Mouse (Mus musculus): ENCODE measurements at regions not wholly inside any gene's neighbourhood (a gene's known extent, or its start where the extent isn't known, plus 50 kb on each side); places are given as distances from the start of the nearest gene placed in this dataset.

GRCm38 (mm10) chr17:9995321-9995720 is 324.3 kb downstream of the Qk start:
- peak; percentile 46 for DNase-seq

GRCm38 (mm10) chr17:9990744-9991143 is 321.2 kb upstream of the Pabpc6 start:
- DNase-seq: no peak

GRCm38 (mm10) chr17:9981273-9981672 is 311.8 kb upstream of the Pabpc6 start:
- no peak for DNase-seq

GRCm38 (mm10) chr17:9976866-9977421 is 307.4 kb upstream of the Pabpc6 start:
- no peak for DNase-seq

GRCm38 (mm10) chr17:9975995-9976394 is 306.5 kb upstream of the Pabpc6 start:
- no peak for DNase-seq

GRCm38 (mm10) chr17:9975153-9975552 is 305.6 kb upstream of the Pabpc6 start:
- DNase-seq: no peak

GRCm38 (mm10) chr17:9967988-9968387 is 298.5 kb upstream of the Pabpc6 start:
- no peak for DNase-seq

GRCm38 (mm10) chr17:9962893-9963436 is 293.4 kb upstream of the Pabpc6 start:
- no peak for DNase-seq

- no peak for DNase-seq
Measured at GRCm38 (mm10) chr17:9948985-9949667, 279.6 kb upstream of the Pabpc6 start.

- DNase-seq: no peak
Measured at GRCm38 (mm10) chr17:9947609-9948008, 278.1 kb upstream of the Pabpc6 start.

- DNase-seq: no peak
Measured at GRCm38 (mm10) chr17:9944513-9944912, 275.0 kb upstream of the Pabpc6 start.

- no peak for DNase-seq
Measured at GRCm38 (mm10) chr17:9942171-9942570, 272.7 kb upstream of the Pabpc6 start.

GRCm38 (mm10) chr17:9939576-9939975 is 270.1 kb upstream of the Pabpc6 start:
- DNase-seq: no peak

- DNase-seq: no peak
Measured at GRCm38 (mm10) chr17:9938426-9938825, 268.9 kb upstream of the Pabpc6 start.

GRCm38 (mm10) chr17:9937211-9937610 is 267.7 kb upstream of the Pabpc6 start:
- no peak for DNase-seq

- DNase-seq: no peak
Measured at GRCm38 (mm10) chr17:9932186-9932585, 262.7 kb upstream of the Pabpc6 start.

- no peak for DNase-seq
Measured at GRCm38 (mm10) chr17:9931526-9931925, 262.0 kb upstream of the Pabpc6 start.

GRCm38 (mm10) chr17:9929448-9930088 is 260.1 kb upstream of the Pabpc6 start:
- DNase-seq: no peak

- no peak for DNase-seq
Measured at GRCm38 (mm10) chr17:9927724-9928123, 258.2 kb upstream of the Pabpc6 start.

GRCm38 (mm10) chr17:9926308-9926707 is 256.8 kb upstream of the Pabpc6 start:
- DNase-seq: no peak

GRCm38 (mm10) chr17:9921326-9921725 is 251.8 kb upstream of the Pabpc6 start:
- no peak for DNase-seq

GRCm38 (mm10) chr17:9917031-9917430 is 247.5 kb upstream of the Pabpc6 start:
- DNase-seq: no peak

- DNase-seq: no peak
Measured at GRCm38 (mm10) chr17:9910856-9911255, 241.3 kb upstream of the Pabpc6 start.

All from adrenal gland, adult 2 months (tissue).